Mouse (Mus musculus) c-Kit-positive CD71-positive TER-119-negative erythroid progenitor cells, embryonic 14.5 days (primary cell): Measurements from ENCODE around the gene Smg1.

Experiments used
- DNase-seq: peaks from one replicate; pipeline ENCODE4 v3.0.0-alpha.2; 2013; ENCODE audit warnings: low read depth

Smg1 gene

GRCm38 (mm10) chr7:118103462-118104379, 139.7 kb downstream of the Smg1 start:
- no peak for DNase-seq

DNA sequence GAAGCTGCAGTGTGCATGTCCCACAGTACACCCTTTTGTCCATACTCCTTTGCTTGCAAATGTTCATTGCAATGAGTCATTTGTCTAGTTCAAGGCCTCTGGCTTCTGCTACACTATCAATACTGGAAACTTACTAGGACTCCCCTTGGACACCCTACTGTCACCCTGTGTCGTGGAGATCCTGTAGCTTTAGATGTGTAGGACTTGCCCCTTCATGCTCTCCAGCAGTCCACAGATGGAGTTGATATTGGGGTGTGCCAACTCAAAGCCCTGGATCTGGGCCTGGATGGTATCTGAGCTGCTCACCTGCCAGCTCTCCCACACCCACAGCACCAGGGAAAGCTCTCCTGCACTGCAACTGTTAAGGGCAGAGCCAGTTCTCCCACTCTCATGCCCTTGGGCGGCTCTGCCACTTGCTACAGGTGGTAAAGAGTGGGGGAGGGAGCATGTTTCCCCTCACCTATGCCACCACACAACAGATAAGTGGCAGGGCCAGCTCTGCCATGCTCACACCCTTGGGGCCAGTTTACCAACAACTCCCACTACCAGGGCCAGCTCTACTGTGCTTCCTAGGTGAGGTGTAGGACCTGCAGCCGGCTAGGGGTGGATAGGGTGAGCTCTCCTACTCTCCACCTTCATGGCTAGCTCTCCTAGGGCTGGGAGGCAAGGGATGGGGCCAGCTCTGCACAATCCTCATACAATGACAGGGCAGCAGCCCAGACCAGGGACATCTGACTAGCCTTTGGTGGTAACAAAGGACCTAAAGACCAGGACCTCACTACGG, 140.6 kb downstream of the Smg1 start:
- no peak for DNase-seq

- peak; percentile 66 for DNase-seq
Measured at GRCm38 (mm10) chr7:118102231-118102630, 141.2 kb downstream of the Smg1 start.

DNA sequence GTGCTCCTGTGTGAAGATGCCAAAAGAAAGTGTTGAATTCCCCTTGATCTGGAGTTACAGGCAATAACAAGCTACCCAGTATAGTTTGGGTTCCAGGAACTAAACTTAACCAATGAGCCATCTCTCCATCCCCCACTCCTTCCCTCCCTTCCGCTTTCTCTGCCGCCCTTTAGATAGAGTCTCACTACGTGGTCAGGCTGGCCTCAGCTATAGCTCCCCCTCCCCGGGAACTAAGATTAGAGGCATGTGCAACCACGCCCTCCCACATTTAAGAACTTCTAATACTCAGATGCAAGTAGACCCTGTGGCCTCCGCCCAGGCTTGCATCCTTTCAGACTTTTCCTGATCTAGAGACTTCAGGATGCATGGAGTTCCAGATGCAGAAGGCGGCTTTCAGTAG, 145.9 kb downstream of the Smg1 start:
- DNase-seq = no peak
